Mouse (Mus musculus) heart, adult 2 months (tissue): ENCODE measurements around the gene Them7.
A peak's percentile ranks its signal among the peaks of the same experiment; 100 is the strongest.

Source experiments
- CTCF ChIP-seq: fragments of 200-600 bp; IDR thresholded peaks from 2 replicates; pipeline ENCODE4 v1.8.1; 2022; ENCODE audit warnings: antibody characterized with exemption, mild to moderate bottlenecking, moderate library complexity
- POLR2A ChIP-seq: fragments of 200-500 bp; IDR thresholded peaks from 2 replicates; pipeline ENCODE4 v1.6.1; 2011; ENCODE audit warnings: mild to moderate bottlenecking, low read depth, low read length, control low read depth; ENCODE audit not compliant: insufficient read depth

GRCm38 (mm10) chr2:105339993-105340392 lies 115.9 kb downstream of the Them7 start:
- TF ChIP-seq POLR2A = no peak
- peak; percentile 49 for TF ChIP-seq CTCF
